Mouse (Mus musculus): ENCODE data around the gene Pex14.

DNA sequence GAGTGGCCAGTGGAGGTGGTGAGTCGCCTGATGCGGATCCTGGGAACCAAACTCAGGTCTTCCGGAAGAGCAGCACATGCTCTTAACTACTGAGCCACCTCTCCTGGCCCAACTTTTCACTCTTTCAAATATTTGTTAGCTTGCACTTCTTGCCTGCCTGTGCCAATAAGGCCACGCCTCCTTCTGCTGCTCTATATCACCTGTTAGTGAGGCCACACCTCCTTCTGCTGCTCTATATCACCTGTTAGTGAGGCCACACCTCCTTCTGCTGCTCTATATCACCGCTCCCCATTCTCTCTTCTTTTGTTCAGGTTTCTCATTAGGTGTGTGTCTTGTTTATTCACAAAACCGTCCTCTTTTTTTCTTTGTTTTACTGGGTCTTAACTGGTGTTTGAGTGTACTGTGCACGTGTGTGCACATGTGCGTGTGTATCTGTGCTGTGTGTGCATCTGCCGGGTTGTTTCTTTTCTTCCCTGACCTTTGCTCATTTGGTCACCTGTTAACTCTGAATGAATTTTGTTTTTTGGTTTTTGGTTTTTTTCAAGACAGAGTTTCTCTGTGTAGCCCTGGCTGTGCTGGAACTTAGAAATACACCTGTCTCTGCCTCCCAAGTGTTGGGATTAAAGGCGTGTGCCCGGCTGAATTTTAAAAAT, 97.1 kb downstream of the Pex14 start:
- TF ChIP-seq POLR2A (IDR thresholded peaks at IDR 0.05; ENCODE audit: low read depth, low read length) (no peak), CTCF (IDR thresholded peaks at IDR 0.05; ENCODE audit: borderline replicate concordance, insufficient read depth, low read length) (no peak)
